Mouse (Mus musculus) midbrain, embryonic 11.5 days (tissue): ENCODE results near the gene Metap2. TPM values are rescaled to one million over a fixed set of nuclear protein-coding genes. Genes with fewer than 3 reads are reported as not detected.

Experiments used
- polyA plus RNA-seq: library from polyadenylated mRNA; unstranded; fragments of >200 nt; fragmentation: Nextera tagmentation; extraction: Ambion mirVana; gene quantifications from 2 replicates; pipeline ENCODE4 v1.2.1, GENCODE M21; 2014

Metap2 gene
- polyA plus RNA-seq, 1 experiment from 2014 or later = 243 TPM

Other genes with a start within 250 kb of the Metap2 start
- gene Usp44, start 65.5 kb downstream of the Metap2 start, polyA plus RNA-seq = 19.6 and 19.9 TPM in 2 replicates
- gene Vezt, start 138.7 kb upstream of the Metap2 start, polyA plus RNA-seq = 45.9 and 46.7 TPM in 2 replicates
- 4.9 and 5.6 TPM in 2 replicates for gene Fgd6, start 138.9 kb upstream of the Metap2 start, polyA plus RNA-seq